Mouse (Mus musculus): Measurements from ENCODE around the gene Galr3.

- TF ChIP-seq CTCF (IDR thresholded peaks at IDR 0.05; ENCODE audit: low read depth) (no peak), EP300 (optimal IDR thresholded peaks at IDR 0.05) (no peak)
Observed at GRCm38 (mm10) chr15:79044837-79045236, 3.2 kb downstream of the Galr3 start.

Data from stomach, postnatal 0 days (tissue).